ENCODE assay signal across 23 mouse cellular contexts in genomic region chr6:61334466-61334865, GRCm38 (mm10).
DNase-seq lines count a peak whose midpoint lies in the region; ATAC-seq and TF ChIP-seq lines count a peak whose summit lies in the region.
"Had no signal": no experiment of that assay in that cellular context is flagged by ENCODE, and none has a peak within 500 bp of the region (broad histone marks: within the 10 kb centered on the region; RNA-seq: fewer than 3 reads in every experiment).

No protein-coding gene starts in this region.

- TF ChIP-seq CTCF in hindbrain, postnatal 0 days (IDR thresholded peaks at IDR 0.05; ENCODE audit: low read depth) = peak; percentile 12; the same call in 1 of the 2 replicates

- no peak overlapping the region for H3K9ac ChIP-seq in hindbrain, postnatal 0 days (replicated peaks; ENCODE audit: low read length)
- H3K9ac ChIP-seq in hindbrain, embryonic 16.5 days (ENCODE audit: low read depth, low read length) = no peak overlapping the region

- DNase-seq in cerebellum, postnatal 10 days = peak; percentile 66 to 76
- no peak for DNase-seq in cerebellum, adult 11-12 months
- peak; percentile 42 to 48 for DNase-seq in cerebellum, postnatal 14 days
- no peak for DNase-seq in hindbrain, postnatal 0 days (ENCODE audit: low spot score)
- peak; percentile 46 for DNase-seq in left cerebral cortex, postnatal 4 days
- no peak for DNase-seq in left cerebral cortex, adult 9 months (ENCODE audit: low spot score in 2 of 2)
- DNase-seq: adrenal gland, adult 2 months; adrenal gland, adult 8-10 months; adrenal gland, postnatal 10 days; adrenal gland, postnatal 14 days; adrenal gland, postnatal 25 days; adrenal gland, postnatal 36 days; B cell, adult 2 months; cerebellum, adult 11 months; cerebellum, adult 18-20 months; cerebellum, adult 2 months had no signal

- H3K9me3 ChIP-seq in hindbrain, postnatal 0 days (ENCODE audit: low read length) = no peaks in the 10 kb centered on the region
- no peaks in the 10 kb centered on the region for H3K9me3 ChIP-seq in hindbrain, embryonic 16.5 days (ENCODE audit: control insufficient read depth, low read length)
- H3K9me3 ChIP-seq: G1E had no signal

- no peaks in the 10 kb centered on the region for H3K4me1 ChIP-seq in hindbrain, postnatal 0 days (ENCODE audit: insufficient read depth, low read length)
- peaks cover 2% of the 10 kb centered on the region; the same call in 1 of the 2 replicates for H3K4me1 ChIP-seq in hindbrain, embryonic 16.5 days (ENCODE audit: control insufficient read depth, insufficient read depth, low read depth, low read length)

- H3K4me2 ChIP-seq in hindbrain, postnatal 0 days (ENCODE audit: low read depth, low read length) = no peak overlapping the region
- no peak overlapping the region for H3K4me2 ChIP-seq in hindbrain, embryonic 16.5 days (ENCODE audit: low read length)

- WGBS in hindbrain, postnatal 0 days = 77% methylated on average over 1 of the region's 1 CpGs
- WGBS in hindbrain, embryonic 16.5 days = 93% methylated on average over 1 of the region's 1 CpGs

- H3K27me3 ChIP-seq in hindbrain, postnatal 0 days (ENCODE audit: insufficient read depth, low read length) = no peaks in the 10 kb centered on the region
- H3K27me3 ChIP-seq in hindbrain, embryonic 16.5 days (replicated peaks; ENCODE audit: control insufficient read depth, insufficient read depth, low read length) = no peaks in the 10 kb centered on the region
- H3K27me3 ChIP-seq: CH12.LX, Patski had no signal

- H3K4me3 ChIP-seq in hindbrain, postnatal 0 days (ENCODE audit: low read length) = no peak overlapping the region
- H3K4me3 ChIP-seq in hindbrain, embryonic 16.5 days (ENCODE audit: low read length) = no peak overlapping the region

- no peak overlapping the region for H3K27ac ChIP-seq in hindbrain, postnatal 0 days
- H3K27ac ChIP-seq in hindbrain, embryonic 16.5 days (ENCODE audit: low read depth, low read length) = no peak overlapping the region

- H3K36me3 ChIP-seq in hindbrain, postnatal 0 days (ENCODE audit: insufficient read depth, low read length) = no peaks in the 10 kb centered on the region
- H3K36me3 ChIP-seq in hindbrain, embryonic 16.5 days (ENCODE audit: control insufficient read depth, insufficient read depth, low read length) = no peaks in the 10 kb centered on the region
- H3K36me3 ChIP-seq: G1E had no signal

- intact Hi-C loops in left cerebral cortex, postnatal 4 days (cut with DNase I) = no loop called here

- ATAC-seq in cerebellum, adult (ENCODE audit: insufficient number of reproducible peaks, low FRiP score, low TSS enrichment) = no peak
- no peak for ATAC-seq in hindbrain, postnatal 0 days
- ATAC-seq in hindbrain, embryonic 16.5 days = no peak
- ATAC-seq: activated CD4-positive, CD25-positive, alpha-beta regulatory T cell, adult 4 months; CD4-positive, CD25-positive, alpha-beta regulatory T cell, adult 4 months; Patski had no signal

Comparison
In these comparisons a context has a peak if more than half of its experiments do, and no peak if none do; other contexts are left out.
1. DNase-seq: peak in cerebellum, postnatal 10 days (2 of 2), cerebellum, postnatal 14 days (2 of 2) and left cerebral cortex, postnatal 4 days (single experiment); none in cerebellum, adult 11-12 months (single experiment), hindbrain, postnatal 0 days (single experiment) and left cerebral cortex, adult 9 months (0 of 2).